Mouse (Mus musculus): ENCODE data around the gene Pnkd. TPM values are rescaled to one million over a fixed set of nuclear protein-coding genes. Genes with fewer than 3 reads are reported as not detected.

Pnkd gene
- polyA plus RNA-seq, 1 experiment from 2014 or later, result 101 TPM

MicroRNAs encoded within 50 kb of the gene (microRNA counts, 519-probe panel; counts per million panel counts)
- 2,424 counts per million, percentile 69 among the panel's probes with 10 or more counts for microRNA mmu-miR-26b

Small RNA genes lying within 50 kb of the gene (microRNA-seq; reads per million reads assigned to microRNA genes)
- 23,877 reads per million, percentile 99 among the genes with 10 or more reads in this experiment for gene Mir26b

Other genes with a start within 250 kb of the Pnkd start
- gene Tns1, start 160.5 kb upstream of the Pnkd start, polyA plus RNA-seq (2016; fragmentation: Nextera tagmentation; extraction: Ambion mirVana), result 11.6 and 15.9 TPM in 2 replicates
- 0.27 and 0.35 TPM in 2 replicates for gene Rufy4, start 159.4 kb upstream of the Pnkd start, polyA plus RNA-seq (2016; fragmentation: Nextera tagmentation; extraction: Ambion mirVana)
- gene Cxcr2, start 130.9 kb upstream of the Pnkd start, polyA plus RNA-seq (2016; fragmentation: Nextera tagmentation; extraction: Ambion mirVana), result 0.05 and 0.14 TPM in 2 replicates
- not detected in 2 replicates for gene Cxcr1, start 90.3 kb upstream of the Pnkd start, polyA plus RNA-seq (2016; fragmentation: Nextera tagmentation; extraction: Ambion mirVana)
- gene Arpc2, start 48.8 kb upstream of the Pnkd start, polyA plus RNA-seq (2016; fragmentation: Nextera tagmentation; extraction: Ambion mirVana), result 345 TPM in 2 replicates
- 0.14 and 0.33 TPM in 2 replicates for gene Gpbar1, start 6.4 kb upstream of the Pnkd start, polyA plus RNA-seq (2016; fragmentation: Nextera tagmentation; extraction: Ambion mirVana)
- 245 and 246 TPM in 2 replicates for gene Aamp, start 192 bp upstream of the Pnkd start, polyA plus RNA-seq (2016; fragmentation: Nextera tagmentation; extraction: Ambion mirVana)
- gene Tmbim1, start 20.7 kb downstream of the Pnkd start, polyA plus RNA-seq (2016; fragmentation: Nextera tagmentation; extraction: Ambion mirVana), result 8.1 and 8.3 TPM in 2 replicates
- gene Catip, start 77.2 kb downstream of the Pnkd start, polyA plus RNA-seq (2016; fragmentation: Nextera tagmentation; extraction: Ambion mirVana), result 0.12 and 0.34 TPM in 2 replicates
- 2.7 and 2.9 TPM in 2 replicates for gene Slc11a1, start 90.3 kb downstream of the Pnkd start, polyA plus RNA-seq (2016; fragmentation: Nextera tagmentation; extraction: Ambion mirVana)
- 38.0 and 38.2 TPM in 2 replicates for gene Ctdsp1, start 106.6 kb downstream of the Pnkd start, polyA plus RNA-seq (2016; fragmentation: Nextera tagmentation; extraction: Ambion mirVana)
- gene Vil1, start 124.4 kb downstream of the Pnkd start, polyA plus RNA-seq (2016; fragmentation: Nextera tagmentation; extraction: Ambion mirVana), result 0.12 and 0.17 TPM in 2 replicates
- 112 TPM in 2 replicates for gene Cnot9, start 221.1 kb downstream of the Pnkd start, polyA plus RNA-seq (2016; fragmentation: Nextera tagmentation; extraction: Ambion mirVana)

Data from forebrain, embryonic 10.5 days (tissue).